Mouse (Mus musculus) small intestine, adult 2 months (tissue): ENCODE data around the gene Gm8229.
"Not testable (repeated sequence)": the region's sequence is repeated elsewhere in the genome, so short reads cannot be mapped to it uniquely, and the experiment has no call there.

Source experiments
- CTCF ChIP-seq: fragments of 200-500 bp; IDR thresholded peaks from 2 replicates; pipeline ENCODE4 v1.5.1; 2012; ENCODE audit warnings: low read depth, mild to moderate bottlenecking, control low read depth, inconsistent platforms, low read length, moderate library complexity, mixed read lengths; ENCODE audit not compliant: insufficient replicate concordance, insufficient read length; ENCODE audit errors: extremely low read depth
- POLR2A ChIP-seq: fragments of 200-500 bp; IDR thresholded peaks from 2 replicates; pipeline ENCODE4 v1.6.1; 2012; ENCODE audit warnings: low read depth, mild to moderate bottlenecking, control low read depth, inconsistent platforms, low read length, moderate library complexity

DNA sequence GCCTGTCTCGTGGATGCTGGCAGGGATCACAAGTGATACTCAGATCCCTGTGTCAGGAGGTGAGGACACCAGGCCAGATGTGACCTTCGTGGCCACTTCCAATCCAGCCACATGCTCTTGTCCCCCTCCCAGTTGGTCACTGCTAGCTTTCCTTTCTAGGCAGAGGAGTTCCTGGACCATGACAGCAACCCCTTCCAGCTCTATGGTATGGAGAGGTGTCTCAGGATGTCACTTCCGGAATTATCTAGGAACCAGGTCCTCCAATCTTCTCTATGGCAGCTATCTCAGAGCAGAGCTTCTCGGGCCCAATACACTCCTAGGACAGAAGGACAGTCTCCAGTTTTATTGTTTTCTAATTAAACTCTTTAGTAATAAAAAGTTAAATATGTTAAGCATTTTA, 19.1 kb downstream of the Gm8229 start:
- not testable (repeated sequence) for TF ChIP-seq CTCF, POLR2A
